Mouse (Mus musculus) large intestine, adult 2 months (tissue): ENCODE measurements around the gene Gimap9. TPM values are rescaled to one million over a fixed set of nuclear protein-coding genes. Genes with fewer than 3 reads are reported as not detected.
"Not testable (repeated sequence)": the region's sequence is repeated elsewhere in the genome, so short reads cannot be mapped to it uniquely, and the experiment has no call there.

ENCODE experiments used
- DNase-seq: peaks from one replicate; pipeline ENCODE4 v3.0.0-alpha.2; 2012; ENCODE audit warnings: low read depth, low spot score
- WGBS: fragments of 180-500 bp; shearing (Covaris S2); methylation state at CpG from one replicate; pipeline ENCODE4 v1.1.7; 2018; 5-methylcytosine and 5-hydroxymethylcytosine counted together
- polyA plus RNA-seq: library from polyadenylated mRNA; depleted of rRNA; stranded (reverse); fragments of >200 nt; gene quantifications from 2 replicates; pipeline ENCODE4 v1.2.3, GENCODE M21; 2012

Gene Gimap9
- polyA plus RNA-seq, 1 experiment = 8.2 TPM

GRCm38 (mm10) chr6:48650041-48650440 is 25.9 kb upstream of the Gimap9 start:
- 91% methylated on average over 9 of the region's 9 CpGs for WGBS
- no peak for DNase-seq

GRCm38 (mm10) chr6:48658721-48659120 is 17.2 kb upstream of the Gimap9 start:
- 83% methylated on average over 5 of the region's 5 CpGs for WGBS
- no peak for DNase-seq

GRCm38 (mm10) chr6:48664750-48665149 is 11.2 kb upstream of the Gimap9 start:
- DNase-seq = no peak

GRCm38 (mm10) chr6:48665471-48665870 is 10.5 kb upstream of the Gimap9 start:
- 95% methylated on average over 9 of the region's 9 CpGs for WGBS
- no peak for DNase-seq

More at GRCm38 (mm10) chr6:48664750-48665149, 11.2 kb upstream of the Gimap9 start:
- 57% methylated on average over 4 of the region's 4 CpGs for WGBS

GRCm38 (mm10) chr6:48666159-48666586 is 9.8 kb upstream of the Gimap9 start:
- no peak for DNase-seq
- WGBS = 9% methylated on average over 7 of the region's 7 CpGs

- no peak for DNase-seq
Observed at GRCm38 (mm10) chr6:48668022-48668421, 7.9 kb upstream of the Gimap9 start.

- WGBS = 55% methylated on average over 2 of the region's 2 CpGs
- DNase-seq = no peak
Observed at GRCm38 (mm10) chr6:48669446-48669969, 6.4 kb upstream of the Gimap9 start.

- DNase-seq = no peak
- 66% methylated on average over 9 of the region's 9 CpGs for WGBS
Observed at GRCm38 (mm10) chr6:48674291-48675058, 1.5 kb upstream of the Gimap9 start.

- WGBS = 22% methylated on average over 10 of the region's 10 CpGs
- DNase-seq = no peak
Observed at GRCm38 (mm10) chr6:48675400-48675930, 464 bp upstream of the Gimap9 start.

- 48% methylated on average over 5 of the region's 5 CpGs for WGBS
- DNase-seq = no peak
Observed at GRCm38 (mm10) chr6:48676860-48677415, 1.0 kb downstream of the Gimap9 start.

GRCm38 (mm10) chr6:48677492-48678345 is 1.8 kb downstream of the Gimap9 start:
- no peak for DNase-seq
- WGBS = 90% methylated on average over 17 of the region's 17 CpGs

GRCm38 (mm10) chr6:48678391-48678790 is 2.5 kb downstream of the Gimap9 start:
- WGBS = 59% methylated on average over 4 of the region's 4 CpGs
- DNase-seq = no peak

- DNase-seq = no peak
Observed at GRCm38 (mm10) chr6:48679701-48680100, 3.8 kb downstream of the Gimap9 start.

GRCm38 (mm10) chr6:48680421-48680820 is 4.5 kb downstream of the Gimap9 start:
- DNase-seq = no peak
- WGBS = 82% methylated on average over 5 of the region's 5 CpGs

More at GRCm38 (mm10) chr6:48679701-48680100, 3.8 kb downstream of the Gimap9 start:
- WGBS = 80% methylated on average over 6 of the region's 6 CpGs

- 73% methylated on average over 3 of the region's 3 CpGs for WGBS
- DNase-seq = no peak
Observed at GRCm38 (mm10) chr6:48681472-48682090, 5.7 kb downstream of the Gimap9 start.

GRCm38 (mm10) chr6:48682271-48682670 is 6.3 kb downstream of the Gimap9 start:
- no peak for DNase-seq
- WGBS = 75% methylated on average over 4 of the region's 4 CpGs

GRCm38 (mm10) chr6:48683263-48683821 is 7.4 kb downstream of the Gimap9 start:
- DNase-seq = not testable (repeated sequence)
- 89% methylated on average over 4 of the region's 4 CpGs for WGBS

GRCm38 (mm10) chr6:48684319-48684718 is 8.4 kb downstream of the Gimap9 start, which contains the start of gene Gimap4:
Gimap4 (plus strand) TSS chr6:48684549.
- 51% methylated on average over 5 of the region's 5 CpGs for WGBS
- DNase-seq = no peak

GRCm38 (mm10) chr6:48684806-48685205 is 8.9 kb downstream of the Gimap9 start:
- 63% methylated on average over 4 of the region's 4 CpGs for WGBS
- no peak for DNase-seq
